Mouse (Mus musculus) layer of hippocampus, adult 2 months (tissue): ENCODE measurements around the gene Trim65. TPM values are rescaled to one million over a fixed set of nuclear protein-coding genes. Genes with fewer than 3 reads are reported as not detected.

Experiments
- DNase-seq, 2 experiments: peaks; one replicate each; pipeline ENCODE4 v3.0.0; 2022; ENCODE audit warnings: low spot score in 2 of 2
- H3K27ac ChIP-seq: fragments of 200-600 bp; 2 replicates; pipeline ENCODE4 v1.8.1; 2022
- H3K4me3 ChIP-seq: fragments of 200-600 bp; 2 replicates; pipeline ENCODE4 v1.8.1; 2022; ENCODE audit warnings: mild to moderate bottlenecking
- CTCF ChIP-seq: fragments of 200-600 bp; conservative IDR thresholded peaks from 2 replicates; pipeline ENCODE4 v1.8.1; 2022; ENCODE audit warnings: antibody characterized with exemption, mild to moderate bottlenecking, moderate library complexity
- total RNA-seq, 2 experiments: library from RNA; stranded (reverse); gene quantifications; 2 replicates each; pipeline ENCODE4 v1.2.3; 2021

Trim65 gene
- total RNA-seq, 2 experiments from 2014 or later = 6.9 to 7.7 TPM

- peak overlapping the region; percentile 79; the same call in 1 of the 2 replicates for H3K27ac ChIP-seq
- DNase-seq = no peak
- peak overlapping the region; percentile 56 for H3K4me3 ChIP-seq
- TF ChIP-seq CTCF = no peak
Measured at GRCm38 (mm10) chr11:116110540-116110939, 20.4 kb downstream of the Trim65 start.

GRCm38 (mm10) chr11:116110131-116110530 is 20.8 kb downstream of the Trim65 start:
- no peak for DNase-seq
- H3K4me3 ChIP-seq = peak overlapping the region; percentile 56
- no peak for TF ChIP-seq CTCF
- H3K27ac ChIP-seq = peak overlapping the region; percentile 79

DNA sequence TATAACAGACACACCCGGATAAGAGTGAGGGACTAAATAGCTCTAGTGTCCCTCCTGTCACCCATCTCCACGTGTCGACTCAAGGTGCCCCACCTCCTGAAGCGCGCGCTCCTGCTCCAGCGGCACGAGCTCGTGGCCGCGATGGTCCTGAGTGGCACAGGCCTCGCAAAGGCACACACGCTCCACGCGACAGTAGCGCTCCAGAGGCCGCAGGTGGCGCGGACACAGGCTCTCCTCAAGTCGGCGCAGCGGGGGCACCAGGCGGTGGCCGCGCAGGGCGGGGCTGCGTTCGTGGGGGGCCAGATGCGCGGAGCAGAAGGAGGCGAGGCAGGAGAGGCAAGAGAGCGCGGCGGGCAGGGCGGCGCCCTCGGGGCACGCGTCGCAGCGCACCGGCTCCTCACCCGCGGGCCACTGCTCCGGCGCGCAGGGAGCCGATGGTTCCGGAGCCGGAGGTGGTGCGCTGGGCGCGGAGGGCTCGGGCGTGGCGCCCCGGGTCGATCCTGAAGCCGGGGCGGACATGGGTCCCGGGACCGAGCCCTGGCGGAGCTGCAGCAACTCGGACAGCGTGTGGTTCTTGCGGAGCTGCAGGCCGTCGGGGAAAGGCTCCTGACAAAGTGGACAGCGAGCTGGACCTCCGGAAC is 21.4 kb downstream of the Trim65 start:
- Histone ChIP-seq H3K27ac (peak overlapping the region; percentile 79), H3K4me3 (peak overlapping the region; percentile 56)
- no peak for DNase-seq
- TF ChIP-seq CTCF = 0 out of 2 replicates have a peak, but pooled peaks have one; percentile 10

DNA sequence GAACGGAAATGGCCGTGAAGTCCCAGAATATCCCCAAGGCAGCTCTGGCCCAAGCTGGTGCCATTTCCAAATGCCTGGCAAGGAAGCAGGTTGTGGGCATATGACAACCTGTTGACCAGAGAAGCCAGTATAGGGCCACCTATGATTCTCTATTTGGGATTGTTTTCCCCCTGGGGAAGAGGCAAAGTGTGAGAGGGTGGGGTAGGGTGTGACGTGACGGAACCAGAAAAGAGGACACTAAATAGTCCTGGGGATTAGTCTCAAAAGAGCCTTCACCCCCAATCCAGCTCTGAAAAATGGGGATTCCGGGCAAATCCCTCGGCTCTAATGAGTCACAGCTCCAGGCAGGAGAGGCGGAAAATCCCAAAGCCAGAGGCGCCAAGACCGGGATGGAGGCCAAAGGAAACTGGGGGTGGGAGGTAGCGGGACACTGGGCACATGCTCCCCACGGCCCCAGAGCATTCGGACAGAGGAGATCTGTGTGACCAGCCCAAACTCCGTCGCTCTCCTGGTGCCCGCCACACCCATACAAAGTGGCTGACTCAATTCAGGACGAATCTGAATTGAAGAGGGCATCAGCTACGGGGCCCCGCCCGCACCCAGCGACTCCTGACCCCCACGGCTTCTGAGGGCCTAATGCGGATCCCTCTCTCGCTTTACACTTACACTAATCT is 22.3 kb downstream of the Trim65 start:
- peak overlapping the region; percentile 79; the same call in 1 of the 2 replicates for H3K27ac ChIP-seq
- H3K4me3 ChIP-seq = peak overlapping the region; percentile 56
- no peak for TF ChIP-seq CTCF
- DNase-seq = no peak

DNA sequence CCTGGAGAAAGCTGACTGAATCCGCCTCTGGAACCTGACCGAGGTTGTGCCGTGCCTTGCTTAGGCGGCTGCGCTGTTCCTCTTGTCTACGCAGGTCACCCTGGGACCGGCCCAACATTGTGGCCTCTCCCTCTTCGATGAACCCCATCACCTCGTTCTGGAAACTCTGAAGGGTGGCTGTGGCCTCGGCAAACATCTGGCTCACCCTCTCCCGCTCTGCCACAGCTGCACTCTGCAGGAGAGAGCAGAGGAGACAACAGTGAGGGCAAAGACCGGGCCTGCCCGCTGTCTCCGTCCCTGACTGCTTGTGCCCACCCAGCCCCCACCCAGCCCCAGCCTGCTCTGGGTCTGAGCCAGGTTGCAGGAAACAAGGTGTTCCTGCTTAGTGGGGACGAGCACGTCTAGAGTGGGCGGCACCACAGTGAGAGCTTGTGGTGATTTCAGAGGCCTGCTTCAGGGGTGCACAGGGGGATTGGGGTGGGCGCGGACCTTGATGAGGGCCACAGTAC is 23.1 kb downstream of the Trim65 start:
- no peak overlapping the region; the same call in 1 of the 2 replicates for H3K4me3 ChIP-seq
- peak overlapping the region; percentile 79; the same call in 1 of the 2 replicates for H3K27ac ChIP-seq
- DNase-seq = no peak
- no peak for TF ChIP-seq CTCF

GRCm38 (mm10) chr11:116106963-116107776 is 23.8 kb downstream of the Trim65 start:
- peak; percentile 37 for TF ChIP-seq CTCF
- Histone ChIP-seq H3K27ac (peak overlapping the region; percentile 28; the same call in 1 of the 2 replicates), H3K4me3 (no peak overlapping the region)
- no peak for DNase-seq

GRCm38 (mm10) chr11:116106154-116106962 is 24.6 kb downstream of the Trim65 start:
- DNase-seq = no peak

DNA sequence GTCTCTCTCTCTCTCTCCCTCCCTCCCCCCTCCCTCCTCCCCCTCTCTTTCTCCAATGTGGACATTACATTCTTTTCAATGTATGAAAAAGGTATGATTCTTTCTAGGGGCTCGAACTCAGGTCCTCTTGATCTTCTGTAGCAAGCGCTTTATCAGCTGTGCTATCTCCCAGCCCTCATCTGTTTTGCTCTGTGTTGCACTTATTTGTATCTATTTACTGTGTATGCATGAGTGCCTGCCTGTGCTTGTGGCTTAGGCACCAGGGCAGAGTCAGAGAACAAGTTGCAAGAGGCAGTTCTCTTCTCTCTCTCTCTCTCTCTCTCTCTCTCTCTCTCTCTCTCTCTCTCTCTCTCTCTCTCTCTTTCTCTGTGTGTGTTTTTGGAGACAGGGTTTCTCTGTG is 25.9 kb downstream of the Trim65 start:
- no peak for DNase-seq
- Histone ChIP-seq H3K27ac (no peak overlapping the region), H3K4me3 (no peak overlapping the region)
- TF ChIP-seq CTCF = no peak

More at GRCm38 (mm10) chr11:116106154-116106962, 24.6 kb downstream of the Trim65 start:
- no peak for TF ChIP-seq CTCF
- H3K27ac ChIP-seq = no peak overlapping the region
- H3K4me3 ChIP-seq = no peak overlapping the region

DNA sequence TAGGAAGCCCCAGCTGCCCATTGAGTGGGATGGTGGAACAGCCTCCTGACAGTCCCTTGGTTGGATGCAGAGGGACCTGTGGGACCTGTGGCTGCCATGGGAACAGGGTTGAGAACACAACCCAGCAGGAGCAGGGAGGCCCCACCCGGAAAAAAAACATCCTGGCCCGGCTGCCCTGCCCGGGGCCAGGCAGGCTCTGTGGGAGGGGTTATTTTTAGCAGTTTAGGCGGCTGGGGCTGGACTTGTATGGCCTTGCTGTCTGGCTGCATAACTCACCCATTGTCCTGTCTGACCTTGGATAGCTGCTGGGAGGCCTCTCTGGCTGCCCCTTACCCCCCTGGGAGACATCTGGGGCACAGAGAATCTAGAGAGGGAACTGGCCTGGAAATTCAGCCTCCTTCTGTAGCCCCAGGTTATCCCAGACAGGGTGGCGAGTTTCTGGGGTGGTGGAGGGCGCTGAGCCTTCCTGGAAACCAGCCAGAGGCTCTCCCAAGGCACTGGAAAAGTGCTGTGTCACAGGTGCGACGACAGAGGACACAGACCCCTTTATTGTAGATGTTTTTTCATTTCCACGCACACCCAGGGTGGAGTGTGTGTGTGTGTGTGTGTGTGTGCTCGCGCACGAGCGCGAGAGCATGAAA is 26.8 kb downstream of the Trim65 start:
- Histone ChIP-seq H3K4me3 (no peak overlapping the region), H3K27ac (peak overlapping the region; percentile 77)
- DNase-seq = no peak
- TF ChIP-seq CTCF = no peak

DNA sequence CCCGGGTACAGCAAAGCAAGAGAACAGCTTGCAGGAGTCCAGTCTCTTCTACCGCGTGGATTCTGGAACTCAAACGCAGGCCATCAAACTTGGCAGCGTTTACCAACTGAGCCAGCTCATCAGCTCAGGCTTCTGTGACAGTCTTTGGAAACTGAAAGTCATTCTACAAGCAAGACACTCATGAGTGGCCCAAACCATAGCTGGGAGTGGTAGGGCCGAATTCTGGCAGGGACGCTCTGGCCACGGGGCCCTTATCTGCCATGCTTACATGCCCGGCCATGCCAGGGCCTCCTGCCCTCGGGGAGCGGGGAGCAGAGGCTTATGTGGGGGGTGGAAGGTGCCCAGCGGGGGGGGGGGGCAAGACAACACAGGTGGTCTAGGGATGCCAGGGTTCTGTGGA is 27.4 kb downstream of the Trim65 start:
- H3K27ac ChIP-seq = peak overlapping the region; percentile 77; the same call in 1 of the 2 replicates
- no peak overlapping the region for H3K4me3 ChIP-seq
- TF ChIP-seq CTCF = no peak
- no peak for DNase-seq

DNA sequence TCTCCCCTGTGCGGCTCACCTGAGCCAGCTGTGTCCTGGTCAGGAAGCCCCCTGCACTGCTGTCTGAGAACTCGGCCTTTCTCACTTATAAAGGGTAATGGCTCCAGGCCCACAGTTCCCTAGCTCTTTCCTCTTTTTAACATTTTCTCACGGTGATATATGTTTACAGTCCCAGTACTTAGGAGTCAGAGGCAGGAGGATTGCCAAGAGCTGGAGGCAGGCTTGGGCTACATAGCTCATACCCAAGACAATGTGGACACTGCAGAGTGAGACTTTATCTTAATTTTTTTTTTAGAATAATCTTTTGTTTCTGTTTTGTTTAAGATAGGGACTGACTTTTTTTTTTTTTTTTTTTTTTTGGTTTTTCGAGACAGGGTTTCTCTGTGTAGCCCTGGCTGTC is 28.5 kb downstream of the Trim65 start:
- DNase-seq = no peak
- no peak for TF ChIP-seq CTCF
- Histone ChIP-seq H3K27ac (peak overlapping the region; percentile 85), H3K4me3 (no peak overlapping the region)
